Mouse (Mus musculus) heart, postnatal 0 days (tissue): ENCODE measurements around the gene Nop14.
A peak's percentile ranks its signal among the peaks of the same experiment; 100 is the strongest.

Source experiments
- CTCF ChIP-seq: IDR thresholded peaks from 2 replicates; pipeline ENCODE4 v1.5.1; 2016; ENCODE audit warnings: antibody characterized with exemption, control low read depth, low read depth
- EP300 ChIP-seq: IDR thresholded peaks from 2 replicates; pipeline ENCODE4 v1.6.1; 2016; ENCODE audit warnings: antibody characterized with exemption, low read depth

GRCm38 (mm10) chr5:34636481-34637287 is 23.3 kb downstream of the Nop14 start, which contains the start of gene Mfsd10:
- peak; percentile 32; the same call in 1 of the 2 replicates for TF ChIP-seq CTCF
- TF ChIP-seq EP300: no peak
